Mouse (Mus musculus) small intestine, adult 2 months (tissue): ENCODE measurements around the gene Rptor.

Experiments
- CTCF ChIP-seq: fragments of 200-500 bp; IDR thresholded peaks from 2 replicates; pipeline ENCODE4 v1.5.1; 2012; ENCODE audit warnings: low read depth, mild to moderate bottlenecking, control low read depth, inconsistent platforms, low read length, moderate library complexity, mixed read lengths; ENCODE audit not compliant: insufficient replicate concordance, insufficient read length; ENCODE audit errors: extremely low read depth
- POLR2A ChIP-seq: fragments of 200-500 bp; IDR thresholded peaks from 2 replicates; pipeline ENCODE4 v1.6.1; 2012; ENCODE audit warnings: low read depth, mild to moderate bottlenecking, control low read depth, inconsistent platforms, low read length, moderate library complexity

GRCm38 (mm10) chr11:119816798-119817361 lies 214.2 kb downstream of the Rptor start:
- no peak for TF ChIP-seq POLR2A
- no peak for TF ChIP-seq CTCF
